Mouse (Mus musculus): ENCODE measurements around the gene Olfr1009.

- TF ChIP-seq CTCF (IDR thresholded peaks at IDR 0.05; ENCODE audit: borderline replicate concordance, extremely low read depth, insufficient read depth, insufficient read length) (no peak), POLR2A (IDR thresholded peaks at IDR 0.05; ENCODE audit: borderline replicate concordance, extremely low read depth, insufficient read depth, insufficient read length, poor library complexity, severe bottlenecking) (no peak)
These were observed 26.1 kb upstream of the Olfr1009 start, which contains the start of gene Olfr1008 for GRCm38 (mm10) chr2:85689131-85689530.
